Mouse (Mus musculus) ovary, postnatal 14 days (tissue): ENCODE data around the gene Col28a1.
"Not testable (repeated sequence)": the region's sequence is repeated elsewhere in the genome, so short reads cannot be mapped to it uniquely, and the experiment has no call there.

Experiments
- DNase-seq: peaks from one replicate; pipeline ENCODE4 v3.0.0; 2022; ENCODE audit warnings: low spot score

Col28a1 gene

GRCm38 (mm10) chr6:8023527-8023926, 168.9 kb downstream of the Col28a1 start:
- no peak for DNase-seq

DNA sequence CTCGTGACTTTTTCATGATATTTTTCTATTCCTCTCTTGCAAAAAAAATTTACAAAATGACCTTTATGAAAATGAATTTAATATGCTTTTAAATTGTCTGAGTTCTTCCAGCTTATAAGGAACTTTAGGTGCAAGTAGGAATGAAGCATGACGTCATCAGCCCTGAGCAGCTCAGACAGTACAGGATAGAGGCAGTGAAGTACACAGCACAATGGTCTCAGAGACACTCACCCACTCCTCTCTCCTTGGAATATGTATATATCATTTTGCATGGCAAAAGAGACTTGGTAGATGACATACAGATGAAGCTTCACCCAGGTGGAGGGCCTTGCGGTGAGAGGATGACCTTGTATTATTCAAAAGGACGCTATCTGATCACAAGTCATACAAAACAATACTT, 197.7 kb downstream of the Col28a1 start:
- no peak for DNase-seq

DNA sequence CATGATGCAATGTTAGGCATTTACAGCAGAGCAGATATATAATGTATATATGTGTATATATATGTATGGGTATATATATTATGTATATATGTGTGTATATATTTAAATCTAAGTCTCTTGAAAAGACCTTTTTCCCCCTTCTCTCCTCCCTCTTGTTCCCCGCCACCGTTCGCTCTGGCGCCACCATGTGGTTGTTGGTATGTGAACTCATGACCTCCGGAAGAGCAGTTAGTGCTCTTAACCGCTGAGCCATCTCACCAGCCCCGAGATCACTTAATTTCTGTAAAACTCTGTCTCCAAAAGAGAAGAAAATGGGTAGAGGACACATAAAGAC, 208.8 kb downstream of the Col28a1 start:
- DNase-seq: no peak

DNA sequence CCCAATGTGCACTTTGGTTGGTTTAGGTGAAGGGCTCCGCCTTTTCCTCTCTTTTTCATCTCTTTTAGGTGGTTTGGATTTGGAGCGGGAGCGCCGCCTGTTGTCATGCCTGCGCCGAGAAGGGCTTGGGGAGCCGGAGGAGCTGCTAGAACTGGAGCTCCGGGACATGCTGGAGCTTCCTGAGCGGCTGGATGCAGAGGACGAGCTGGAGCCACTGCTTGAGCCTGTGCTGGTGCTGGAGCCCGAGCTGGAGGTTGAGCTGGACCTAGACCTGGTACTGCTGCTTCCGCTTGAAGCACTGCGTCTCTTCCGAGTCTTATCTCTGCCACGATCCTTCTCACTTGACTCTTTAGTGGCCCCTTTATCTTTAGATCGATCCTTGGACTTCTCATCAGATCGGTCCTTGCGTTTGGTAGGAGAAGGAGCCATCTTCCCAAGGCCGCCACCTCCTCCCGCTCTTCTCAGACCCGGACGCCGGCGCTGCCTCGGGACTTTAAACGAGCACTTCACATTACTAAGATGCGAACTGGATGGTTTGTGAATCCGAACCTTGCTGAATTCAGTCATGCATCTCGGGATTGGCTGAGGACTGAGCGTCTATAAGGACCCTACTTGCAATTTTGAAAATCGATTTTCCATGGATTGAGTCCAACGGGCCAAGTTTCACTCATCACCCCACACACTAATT, 209.3 kb downstream of the Col28a1 start:
- not testable (repeated sequence) for DNase-seq

GRCm38 (mm10) chr6:7971020-7971760, 221.2 kb downstream of the Col28a1 start:
- no peak for DNase-seq

GRCm38 (mm10) chr6:7969376-7969775, 223.0 kb downstream of the Col28a1 start:
- no peak for DNase-seq

DNA sequence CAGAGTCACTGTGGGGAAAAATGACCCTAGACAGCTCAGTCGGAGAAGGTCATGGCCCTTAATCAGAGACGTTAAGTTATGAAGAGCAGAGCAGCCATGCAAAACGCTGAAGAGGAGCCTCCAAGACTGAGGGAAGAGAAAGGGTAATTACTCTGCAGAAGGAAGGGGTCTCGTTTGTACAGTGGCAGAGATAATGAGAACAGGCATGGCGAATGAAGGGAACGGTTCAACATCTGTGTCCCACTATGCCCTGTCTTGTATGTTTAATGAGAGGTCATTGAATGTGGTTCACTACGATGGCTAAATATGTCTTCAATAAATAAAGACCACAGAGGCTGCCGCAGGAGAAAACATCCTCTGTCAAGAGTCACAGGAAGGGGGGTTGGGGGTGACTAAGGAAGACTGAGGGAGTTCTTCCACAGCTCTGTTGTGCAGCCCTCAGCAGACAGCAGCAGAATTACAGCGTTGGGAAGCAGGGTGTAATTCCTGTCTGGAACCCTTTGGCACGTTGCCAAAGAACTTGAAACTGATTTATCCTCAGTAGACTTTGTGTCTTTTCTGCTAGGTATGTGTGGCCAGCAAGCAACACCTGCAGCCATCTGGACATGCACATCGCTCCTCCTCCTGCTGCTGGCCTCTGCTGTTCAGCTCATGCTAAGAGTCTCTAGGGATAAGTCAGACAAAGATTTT, 226.4 kb downstream of the Col28a1 start:
- no peak for DNase-seq

GRCm38 (mm10) chr6:7962749-7963148, 229.7 kb downstream of the Col28a1 start:
- no peak for DNase-seq

DNA sequence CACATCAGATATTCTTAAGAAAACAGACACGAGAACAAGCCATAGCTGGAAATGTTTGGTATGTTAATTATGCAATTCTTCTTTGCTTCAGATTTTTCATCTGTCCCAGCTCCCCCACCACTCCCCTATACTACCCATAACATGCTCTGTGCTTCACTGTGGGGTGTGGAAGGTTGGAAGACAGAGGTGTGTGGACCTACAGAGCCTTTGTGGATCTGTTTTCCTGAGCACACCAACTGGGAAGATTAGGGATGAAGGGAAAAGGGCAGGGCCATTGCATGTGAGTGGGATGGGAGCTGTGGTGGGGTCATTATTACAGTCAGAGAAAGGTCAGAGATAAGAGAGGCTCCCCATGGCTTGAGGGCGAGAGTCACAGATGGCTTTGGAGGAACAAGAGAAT, 240.2 kb downstream of the Col28a1 start:
- DNase-seq: no peak

DNA sequence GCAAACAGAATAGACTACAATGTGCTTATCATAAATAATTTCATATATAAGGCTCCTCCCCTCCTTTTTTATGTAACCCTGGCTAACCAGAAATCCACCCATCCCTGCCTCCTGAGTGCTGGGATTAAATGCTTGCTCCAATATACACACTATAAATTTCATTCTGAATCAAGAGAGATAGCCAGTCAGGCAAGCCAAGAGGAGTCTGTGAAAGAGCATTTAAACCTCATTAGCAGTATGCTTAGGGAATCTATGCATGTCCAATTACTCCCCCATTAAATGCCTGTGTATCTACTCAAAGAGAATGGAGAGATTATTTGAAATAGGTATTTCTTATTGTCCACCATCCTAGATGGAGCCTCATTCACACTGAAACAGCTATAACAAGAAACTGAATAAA, 240.6 kb downstream of the Col28a1 start:
- DNase-seq: no peak
